Mouse (Mus musculus) heart, adult 2 months (tissue): ENCODE measurements at regions not wholly inside any gene's neighbourhood (a gene's known extent, or its start where the extent isn't known, plus 50 kb on each side); places are given as distances from the start of the nearest gene placed in this dataset.
"Not testable (repeated sequence)": the region's sequence is repeated elsewhere in the genome, so short reads cannot be mapped to it uniquely, and the experiment has no call there.

Experiments
- DNase-seq, 2 experiments: peaks; one replicate each; pipeline ENCODE4 v3.0.0; 2021
- H3K27ac ChIP-seq: fragments of 200-600 bp; 2 replicates; pipeline ENCODE4 v1.8.1; 2022
- H3K27me3 ChIP-seq: fragments of 200-500 bp; 2 replicates; pipeline ENCODE4 v1.6.1; 2012; ENCODE audit warnings: mild to moderate bottlenecking, low read length, inconsistent platforms, mixed read lengths; ENCODE audit not compliant: control insufficient read depth, insufficient read depth
- H3K36me3 ChIP-seq: fragments of 200-500 bp; 2 replicates; pipeline ENCODE4 v1.6.1; 2012; ENCODE audit warnings: low read length, inconsistent platforms; ENCODE audit not compliant: control insufficient read depth, insufficient read depth
- H3K4me1 ChIP-seq: fragments of 200-500 bp; 2 replicates; pipeline ENCODE4 v1.6.1; 2011; ENCODE audit warnings: low read length; ENCODE audit not compliant: control insufficient read depth, insufficient read depth
- H3K4me3 ChIP-seq: fragments of 200-600 bp; 2 replicates; pipeline ENCODE4 v1.8.1; 2022
- H3K79me2 ChIP-seq: fragments of 200-500 bp; replicated peaks from 2 replicates; pipeline ENCODE4 v1.6.1; 2012; ENCODE audit warnings: mild to moderate bottlenecking, inconsistent platforms, low read length, moderate library complexity, mixed read lengths; ENCODE audit not compliant: control insufficient read depth, insufficient read depth
- H3K9ac ChIP-seq: fragments of 200-500 bp; 2 replicates; pipeline ENCODE4 v1.6.1; 2012; ENCODE audit warnings: low read depth, mild to moderate bottlenecking, control low read depth, inconsistent platforms, low read length, mixed read lengths
- CTCF ChIP-seq: fragments of 200-600 bp; IDR thresholded peaks from 2 replicates; pipeline ENCODE4 v1.8.1; 2022; ENCODE audit warnings: antibody characterized with exemption, mild to moderate bottlenecking, moderate library complexity
- EP300 ChIP-seq: fragments of 200-500 bp; IDR thresholded peaks from 2 replicates; pipeline ENCODE4 v1.6.1; 2011; ENCODE audit warnings: low read depth, low read length, control low read depth; ENCODE audit not compliant: insufficient read depth
- POLR2A ChIP-seq: fragments of 200-500 bp; IDR thresholded peaks from 2 replicates; pipeline ENCODE4 v1.6.1; 2011; ENCODE audit warnings: mild to moderate bottlenecking, low read depth, low read length, control low read depth; ENCODE audit not compliant: insufficient read depth
- WGBS: fragments of 180-500 bp; shearing (Covaris S2); methylation state at CpG from one replicate; pipeline ENCODE4 v1.1.7; 2018; 5-methylcytosine and 5-hydroxymethylcytosine counted together
- intact Hi-C: fragments of 180-260 bp; cut with DNase I; formaldehyde crosslinking; loops from one replicate; pipeline ENCODE4 v1.15.1; 2025

DNA sequence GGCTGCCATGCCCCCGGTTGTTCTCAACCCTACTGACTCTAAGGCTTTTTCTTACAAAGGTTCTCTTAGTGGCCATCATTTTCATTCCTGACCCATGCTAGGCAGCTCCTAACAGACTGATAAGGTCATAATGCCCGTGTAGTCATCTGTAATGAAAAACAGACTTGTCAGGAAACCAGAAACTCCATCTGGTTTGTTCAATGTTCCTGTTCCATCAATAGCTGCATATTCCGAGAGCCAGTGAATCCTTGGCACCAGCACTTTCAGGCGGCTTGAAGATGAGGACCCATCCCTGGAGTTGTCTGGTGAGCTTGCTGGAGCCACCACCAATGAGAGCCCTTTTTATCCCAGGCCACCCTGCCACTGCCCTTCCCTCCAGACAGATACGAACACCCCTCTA, 181.7 kb upstream of the Klf14 start:
- WGBS = 66% methylated on average over 5 of the region's 5 CpGs
- H3K36me3 ChIP-seq = 0 out of 2 replicates have a peak, but pooled peaks cover 2% of the 10 kb centered on the region
- H3K4me1 ChIP-seq = peaks cover 18% of the 10 kb centered on the region
- no peaks in the 10 kb centered on the region for H3K27me3 ChIP-seq
- peaks cover 6% of the 10 kb centered on the region for H3K79me2 ChIP-seq
- intact Hi-C loops = no loop called here
- no peak for DNase-seq
- H3K9ac ChIP-seq = no peak overlapping the region
- H3K27ac ChIP-seq = peak overlapping the region; percentile 41; the same call in 1 of the 2 replicates
- no peak overlapping the region for H3K4me3 ChIP-seq
- TF ChIP-seq EP300 = no peak

DNA sequence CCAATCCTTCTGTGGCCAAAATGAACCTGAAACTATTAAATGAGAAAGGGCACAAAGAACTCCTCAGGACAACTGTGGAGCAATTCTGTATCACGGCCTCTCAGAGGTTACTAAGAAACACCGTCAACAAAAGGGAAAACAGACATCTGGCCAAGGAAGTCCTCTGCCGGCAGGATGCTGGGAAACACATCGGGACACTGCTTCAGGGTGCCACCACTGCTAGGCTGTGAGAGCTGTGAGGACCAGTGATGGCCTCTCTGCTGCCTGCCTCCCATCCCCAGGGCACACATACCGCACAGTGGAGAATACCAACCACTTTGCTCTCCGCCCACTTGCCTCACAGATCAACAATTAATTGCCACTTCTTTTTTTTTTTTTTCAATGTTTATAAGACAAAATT, 182.6 kb upstream of the Klf14 start:
- 29% methylated on average over 6 of the region's 6 CpGs for WGBS
- Histone ChIP-seq H3K36me3 (peaks cover 2% of the 10 kb centered on the region; the same call in 1 of the 2 replicates), H3K4me1 (peaks cover 16% of the 10 kb centered on the region), H3K79me2 (peaks cover 6% of the 10 kb centered on the region), H3K27ac (peak overlapping the region; percentile 41; the same call in 1 of the 2 replicates), H3K27me3 (no peaks in the 10 kb centered on the region), H3K4me3 (no peak overlapping the region), H3K9ac (no peak overlapping the region)
- intact Hi-C loops = no loop called here
- TF ChIP-seq CTCF (peak; percentile 27; the same call in 1 of the 2 replicates), EP300 (0 out of 2 replicates have a peak, but pooled peaks have one; percentile 50), POLR2A (no peak)
- DNase-seq = peak in 1 of 2 experiments; percentile 75

DNA sequence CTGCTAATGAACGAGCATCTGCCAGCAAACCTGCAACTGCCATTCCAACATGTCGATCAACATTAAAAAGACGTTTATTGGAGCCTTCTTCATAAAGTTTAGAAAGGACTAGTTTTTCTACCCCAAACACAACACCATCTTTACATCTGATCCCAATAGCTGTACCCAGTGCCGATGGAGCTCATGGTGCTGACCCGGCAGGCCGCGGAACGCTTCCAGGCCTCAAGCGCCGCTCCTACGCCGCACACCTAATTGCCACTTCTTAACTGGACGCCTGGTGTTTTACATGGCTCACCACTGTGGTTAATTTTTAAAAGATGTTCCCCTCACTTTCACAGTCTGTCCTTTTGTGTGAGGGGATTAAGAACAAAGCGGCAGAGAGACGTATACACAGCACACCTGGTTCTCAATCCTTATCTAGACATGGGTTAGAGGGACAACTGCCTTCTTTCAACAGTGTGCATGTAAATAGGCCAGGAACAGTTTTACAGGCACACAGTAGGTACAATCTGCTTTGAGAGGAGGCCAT, 183.7 kb upstream of the Klf14 start:
- H3K27me3 ChIP-seq, H3K79me2 ChIP-seq, intact Hi-C loops, H3K4me3 ChIP-seq, H3K9ac ChIP-seq, H3K36me3 ChIP-seq, DNase-seq: not testable (repeated sequence)
- peak overlapping the region; percentile 23; the same call in 1 of the 2 replicates for H3K27ac ChIP-seq
- peaks cover 19% of the 10 kb centered on the region for H3K4me1 ChIP-seq
- 96% methylated on average over 15 of the region's 15 CpGs for WGBS

DNA sequence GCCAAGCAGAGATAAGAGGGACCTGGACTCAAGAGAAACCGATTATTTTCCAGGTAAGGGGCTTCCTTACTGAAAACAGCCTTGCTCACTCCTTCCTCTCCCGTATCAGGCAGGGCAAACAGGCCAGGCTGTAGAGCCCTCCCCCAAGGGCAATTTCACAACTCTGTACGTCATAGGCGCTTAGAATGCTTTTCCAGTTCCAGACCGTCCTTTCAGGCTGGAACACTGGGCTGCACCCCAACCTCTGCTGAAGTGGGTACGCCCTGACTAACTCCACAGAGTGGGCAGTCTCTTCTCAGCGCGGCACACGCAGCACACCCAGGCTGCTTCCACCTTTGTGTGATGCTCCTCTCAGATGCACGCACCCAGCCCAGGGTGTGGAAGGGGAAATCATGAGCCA, 186.8 kb upstream of the Klf14 start:
- intact Hi-C loops = no loop called here
- no peaks in the 10 kb centered on the region for H3K27me3 ChIP-seq
- 72% methylated on average over 10 of the region's 10 CpGs for WGBS
- no peak overlapping the region for H3K4me3 ChIP-seq
- H3K27ac ChIP-seq = peak overlapping the region; percentile 54; the same call in 1 of the 2 replicates
- peaks cover 9% of the 10 kb centered on the region for H3K79me2 ChIP-seq
- H3K4me1 ChIP-seq = peaks cover 34% of the 10 kb centered on the region
- TF ChIP-seq POLR2A (no peak), EP300 (no peak), CTCF (no peak)
- H3K36me3 ChIP-seq = peaks cover 16% of the 10 kb centered on the region
- peak in 1 of 2 experiments; percentile 67 for DNase-seq
- no peak overlapping the region for H3K9ac ChIP-seq

DNA sequence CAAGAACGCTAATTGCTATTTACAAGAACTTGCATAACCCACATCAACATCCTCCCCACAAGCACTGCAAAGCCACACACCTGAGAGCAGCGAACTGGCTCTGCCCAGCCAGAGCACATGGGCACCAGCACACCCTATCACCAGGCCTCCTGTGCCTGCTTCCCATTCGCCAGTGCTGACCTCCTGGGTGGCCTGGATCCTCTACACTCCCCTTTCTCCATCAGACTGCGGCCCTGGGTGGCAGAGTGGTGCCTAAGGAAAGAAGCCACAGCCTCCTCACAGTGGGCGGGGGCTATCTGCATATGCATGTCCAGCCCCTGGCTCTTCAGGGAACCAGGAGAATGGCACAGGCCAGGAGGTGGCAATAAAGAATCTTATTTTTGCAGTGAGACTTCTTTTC, 187.9 kb upstream of the Klf14 start:
- H3K36me3 ChIP-seq = peaks cover 18% of the 10 kb centered on the region
- peaks cover 25% of the 10 kb centered on the region for H3K4me1 ChIP-seq
- no peak overlapping the region for H3K27ac ChIP-seq
- peaks cover 11% of the 10 kb centered on the region for H3K79me2 ChIP-seq
- no peaks in the 10 kb centered on the region for H3K27me3 ChIP-seq
- intact Hi-C loops = no loop called here
- TF ChIP-seq EP300 (no peak), POLR2A (no peak), CTCF (no peak)
- H3K9ac ChIP-seq = no peak overlapping the region
- no peak for DNase-seq
- no peak overlapping the region for H3K4me3 ChIP-seq
- WGBS = 76% methylated on average over 5 of the region's 5 CpGs

DNA sequence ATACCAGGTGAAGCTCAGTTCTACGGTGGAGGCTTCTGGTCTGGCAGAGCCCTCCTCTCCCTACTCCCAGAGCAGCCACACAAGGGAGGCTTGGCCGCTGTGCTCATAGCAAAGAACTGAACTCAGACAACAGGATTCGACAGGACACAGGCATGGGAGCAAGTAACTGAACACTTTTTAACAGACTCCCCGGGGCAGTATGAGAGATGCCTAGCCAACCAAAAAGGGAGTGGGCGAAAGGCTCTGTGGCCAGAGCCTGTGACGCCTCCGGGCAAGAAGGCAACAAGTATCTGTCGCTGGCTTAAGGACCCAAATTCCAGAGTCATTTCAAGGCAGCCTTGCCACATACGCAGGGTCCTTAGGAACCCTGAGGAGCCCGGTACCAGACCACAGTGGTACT, 188.8 kb upstream of the Klf14 start:
- TF ChIP-seq POLR2A (no peak), CTCF (no peak), EP300 (no peak)
- intact Hi-C loops = no loop called here
- WGBS = 75% methylated on average over 10 of the region's 10 CpGs
- Histone ChIP-seq H3K36me3 (peaks cover 22% of the 10 kb centered on the region), H3K9ac (no peak overlapping the region), H3K27ac (peak overlapping the region; percentile 75), H3K27me3 (no peaks in the 10 kb centered on the region), H3K79me2 (peaks cover 10% of the 10 kb centered on the region), H3K4me1 (peaks cover 25% of the 10 kb centered on the region), H3K4me3 (no peak overlapping the region)
- DNase-seq = peak; percentile 46 to 51
